In genomic region chr2:169300411-169300810, GRCm38 (mm10) we compare ENCODE assay signal across 12 mouse cellular contexts.
DNase-seq lines count a peak whose midpoint lies in the region; ATAC-seq lines count a peak whose summit lies in the region.
"Had no signal": no experiment of that assay in that cellular context is flagged by ENCODE, and none has a peak within 500 bp of the region (broad histone marks: within the 10 kb centered on the region; RNA-seq: fewer than 3 reads in every experiment).

No protein-coding gene starts in this region.

- no peaks in the 10 kb centered on the region for H3K36me3 ChIP-seq in hindbrain, embryonic 16.5 days (ENCODE audit: control insufficient read depth, insufficient read depth, low read length)
- H3K36me3 ChIP-seq: embryonic facial prominence, embryonic 12.5 days had no signal

- no peak overlapping the region for H3K4me3 ChIP-seq in hindbrain, embryonic 16.5 days (ENCODE audit: low read length)
- H3K4me3 ChIP-seq: embryonic facial prominence, embryonic 12.5 days had no signal

- H3K4me1 ChIP-seq in hindbrain, embryonic 16.5 days (ENCODE audit: control insufficient read depth, insufficient read depth, low read depth, low read length): peaks cover 10% of the 10 kb centered on the region

- H3K4me2 ChIP-seq in hindbrain, embryonic 16.5 days (ENCODE audit: low read length): no peak overlapping the region
- H3K4me2 ChIP-seq: embryonic facial prominence, embryonic 12.5 days had no signal

- H3K9me3 ChIP-seq in hindbrain, embryonic 16.5 days (ENCODE audit: control insufficient read depth, low read length): no peaks in the 10 kb centered on the region
- H3K9me3 ChIP-seq: embryonic facial prominence, embryonic 12.5 days had no signal

- peak; percentile 5 for DNase-seq in thymus, postnatal 14 days
- DNase-seq in thymus, postnatal 4 days: no peak
- peak; percentile 40 to 43 for DNase-seq in left cerebral cortex, postnatal 36 days (ENCODE audit: low spot score in 2 of 2)
- no peak for DNase-seq in urinary bladder, postnatal 36 days (ENCODE audit: low spot score in 2 of 2)
- no peak for DNase-seq in adrenal gland, adult (ENCODE audit: inconsistent age in 2 of 2, low spot score in 1 of 2)
- no peak for DNase-seq in thymus, postnatal 25 days
- DNase-seq: cerebellum, adult 18-20 months; heart, postnatal 4 days had no signal

- peak overlapping the region; percentile 64 for H3K27ac ChIP-seq in hindbrain, embryonic 16.5 days (ENCODE audit: low read depth, low read length)
- H3K27ac ChIP-seq: embryonic facial prominence, embryonic 12.5 days; kidney, postnatal 0 days; liver, embryonic 14.5 days had no signal

- H3K27me3 ChIP-seq in hindbrain, embryonic 16.5 days (replicated peaks; ENCODE audit: control insufficient read depth, insufficient read depth, low read length): no peaks in the 10 kb centered on the region
- H3K27me3 ChIP-seq: embryonic facial prominence, embryonic 12.5 days had no signal

- intact Hi-C loops in left cerebral cortex, postnatal 36 days (cut with DNase I): no loop called here

- peak; percentile 73 for ATAC-seq in hindbrain, embryonic 16.5 days

- H3K9ac ChIP-seq in hindbrain, embryonic 16.5 days (ENCODE audit: low read depth, low read length): no peak overlapping the region
- H3K9ac ChIP-seq: embryonic facial prominence, embryonic 12.5 days; liver, embryonic 14.5 days had no signal

- 62% methylated on average over 8 of the region's 8 CpGs for WGBS in hindbrain, embryonic 16.5 days

Comparison
In these comparisons a context has a peak if more than half of its experiments do, and no peak if none do; other contexts are left out.
1. DNase-seq: peak in thymus, postnatal 14 days (single experiment) and left cerebral cortex, postnatal 36 days (2 of 2); none in thymus, postnatal 4 days (single experiment), urinary bladder, postnatal 36 days (0 of 2), adrenal gland, adult (0 of 2) and thymus, postnatal 25 days (single experiment).